Mouse (Mus musculus): Measurements from ENCODE around the gene Elovl4. TPM values are rescaled to one million over a fixed set of nuclear protein-coding genes. Genes with fewer than 3 reads are reported as not detected.

Elovl4 gene
- polyA plus RNA-seq (2017; shearing (Covaris generic)) = under 1 TPM in 1 of 2 experiments, not detected in 1; 0.33 TPM

DNA sequence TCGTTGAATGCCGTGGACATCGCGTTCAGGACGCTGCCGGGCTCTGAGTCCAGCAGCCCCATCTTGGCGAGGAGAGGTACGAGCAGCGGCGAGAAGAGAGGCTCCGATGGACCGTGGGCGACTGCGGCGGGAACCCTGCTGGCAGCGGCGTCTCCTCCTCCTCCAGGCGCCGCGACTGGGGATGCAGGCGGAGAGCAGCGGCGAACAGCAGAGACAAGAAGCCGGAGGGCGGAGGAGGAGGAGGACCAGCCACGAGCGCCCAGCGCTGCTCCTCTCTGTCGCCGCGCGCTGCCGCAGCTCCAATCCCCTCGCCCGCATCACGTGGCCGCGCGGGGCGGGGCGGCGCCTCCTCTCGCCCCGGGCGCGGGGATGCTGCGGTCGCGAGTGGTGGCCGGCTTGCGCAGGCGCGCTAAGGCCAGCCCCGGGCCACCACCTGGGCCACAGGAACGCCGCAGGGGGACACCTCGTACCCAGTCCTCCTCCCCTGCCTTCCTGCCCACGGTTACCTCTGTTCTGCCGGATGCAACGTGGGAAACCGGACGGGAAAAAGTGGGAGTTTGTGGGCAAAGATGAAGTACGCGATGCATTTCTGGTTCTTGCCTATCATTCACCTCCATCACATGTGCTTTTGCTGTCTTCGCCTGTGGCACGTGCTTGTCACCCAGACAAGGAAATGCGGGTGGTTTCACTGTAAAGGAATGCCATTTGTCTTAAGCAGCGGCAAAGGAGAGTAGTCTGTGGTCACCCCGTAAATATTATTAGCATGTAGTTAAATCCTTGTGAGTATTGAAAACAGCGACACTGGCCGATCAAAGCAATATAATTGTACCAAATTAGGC lies at the start of gene Elovl4:
Gene Elovl4, minus strand, starts transcription at position 301 of the 839 bp plus-strand sequence.
- peak; percentile 74 for ATAC-seq

DNA sequence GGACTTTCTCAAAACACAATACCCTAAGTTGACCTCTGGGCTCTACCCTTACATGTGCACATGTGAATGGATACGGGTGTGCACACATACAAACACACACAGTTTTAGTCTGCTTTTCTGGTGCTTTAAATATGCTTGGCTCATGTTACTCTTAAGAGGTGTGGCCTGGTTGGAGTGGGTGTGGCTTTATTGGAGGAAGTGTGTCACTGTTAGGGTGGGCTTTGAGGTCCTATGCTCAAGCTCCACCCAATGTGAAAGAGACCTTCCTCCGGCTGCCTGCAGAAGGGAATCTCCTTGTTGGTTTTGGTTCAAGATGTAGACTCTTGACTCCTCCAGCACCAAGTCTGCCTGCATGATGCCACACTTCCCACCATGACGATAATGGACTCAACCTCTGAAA lies 46.4 kb upstream of the Elovl4 start:
- ATAC-seq = no peak

DNA sequence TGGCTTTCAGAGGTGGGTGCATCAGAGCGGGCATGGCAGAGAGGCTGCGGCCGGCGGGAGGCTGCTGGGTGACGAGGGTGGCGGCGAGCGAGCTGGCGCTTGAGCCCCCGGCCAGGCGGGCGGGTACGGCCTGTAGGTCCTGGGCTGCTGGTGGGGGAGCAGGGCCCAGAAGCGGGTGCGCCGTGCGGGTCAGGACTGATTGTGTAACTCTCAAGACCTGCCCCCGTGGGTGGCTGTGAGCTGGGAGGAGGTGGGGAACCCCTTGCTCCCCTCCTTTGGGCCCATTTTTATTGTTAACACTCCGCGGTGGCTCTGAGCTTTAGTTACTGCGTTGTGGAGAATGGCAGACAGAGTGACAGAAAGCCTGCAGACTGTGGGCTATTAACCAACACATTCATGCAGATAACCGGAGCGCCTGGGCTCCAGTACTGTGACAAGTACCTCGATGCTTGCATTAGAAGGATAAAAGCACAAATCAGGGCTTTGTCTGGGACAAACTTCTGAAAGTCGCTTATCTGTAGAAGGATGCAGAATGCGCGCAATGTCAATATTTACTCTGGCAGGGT lies 28.8 kb upstream of the Elovl4 start:
- ATAC-seq = no peak

DNA sequence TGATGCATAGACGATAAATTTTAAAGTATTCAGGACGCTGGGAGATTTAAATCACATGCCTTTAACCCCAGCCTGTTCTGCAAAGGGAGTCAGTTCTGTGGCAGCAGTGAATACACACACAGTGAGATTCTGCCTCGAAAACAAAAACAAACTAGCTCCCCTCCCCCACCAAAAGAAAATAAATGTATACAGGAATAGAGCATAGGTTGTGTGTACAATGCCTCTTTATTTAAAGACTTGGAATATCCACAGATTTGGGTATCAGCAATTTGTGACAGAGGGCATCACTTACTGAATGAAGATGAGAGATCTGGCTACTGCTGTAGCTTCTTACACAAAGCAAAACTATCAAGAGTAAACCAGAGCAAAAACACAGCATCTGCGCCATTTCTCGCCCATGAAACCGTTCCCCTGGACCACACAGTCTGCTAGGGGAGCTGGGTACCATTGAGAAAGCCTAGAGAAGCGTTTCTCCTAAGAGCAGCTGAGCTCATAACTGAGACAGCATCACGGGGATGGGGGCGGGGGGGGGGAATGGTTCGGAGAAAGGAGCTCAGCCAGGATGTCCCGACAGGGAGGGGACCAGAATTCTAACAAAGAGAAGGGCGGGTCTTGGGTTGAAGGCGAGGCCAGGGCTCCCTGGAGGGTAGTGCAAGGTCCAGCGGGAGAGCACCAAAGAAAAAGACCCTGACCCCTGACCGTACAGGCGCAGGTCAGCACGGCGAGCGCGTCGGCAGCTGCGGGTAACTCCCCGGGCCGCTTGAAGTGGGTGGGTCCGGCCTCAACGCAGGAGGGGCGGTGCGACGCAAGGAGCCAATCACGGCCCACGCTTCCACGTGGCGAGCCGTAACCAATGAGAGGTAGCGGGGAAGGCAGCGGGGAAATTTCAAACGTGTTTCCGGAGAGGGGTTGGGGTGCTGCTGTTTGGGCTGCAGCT lies 28.0 kb upstream of the Elovl4 start, which contains the start of gene Ttk:
Gene Ttk, plus strand, starts transcription at position 879 of the 937 bp plus-strand sequence.
- peak; percentile 95 for ATAC-seq

DNA sequence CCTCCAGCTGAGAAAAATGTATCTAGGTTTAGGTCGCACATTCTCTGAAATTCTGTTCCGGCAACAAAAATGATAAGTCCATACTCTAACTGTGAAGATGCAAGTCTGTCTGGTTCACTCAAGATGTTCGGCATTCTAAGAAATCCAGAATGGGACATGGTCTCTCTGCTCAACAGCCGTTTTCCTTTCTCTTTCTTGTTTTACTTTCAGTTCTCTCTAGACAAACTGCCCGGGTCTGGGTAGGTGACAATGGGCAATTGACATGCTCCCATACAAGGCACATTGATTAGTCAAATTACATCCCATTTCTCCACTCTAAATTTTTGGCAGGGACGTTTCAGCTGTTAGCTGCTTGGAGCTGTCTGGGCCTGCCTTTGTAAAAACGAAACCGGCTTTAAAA lies 25.1 kb upstream of the Elovl4 start:
- peak; percentile 14 for ATAC-seq

DNA sequence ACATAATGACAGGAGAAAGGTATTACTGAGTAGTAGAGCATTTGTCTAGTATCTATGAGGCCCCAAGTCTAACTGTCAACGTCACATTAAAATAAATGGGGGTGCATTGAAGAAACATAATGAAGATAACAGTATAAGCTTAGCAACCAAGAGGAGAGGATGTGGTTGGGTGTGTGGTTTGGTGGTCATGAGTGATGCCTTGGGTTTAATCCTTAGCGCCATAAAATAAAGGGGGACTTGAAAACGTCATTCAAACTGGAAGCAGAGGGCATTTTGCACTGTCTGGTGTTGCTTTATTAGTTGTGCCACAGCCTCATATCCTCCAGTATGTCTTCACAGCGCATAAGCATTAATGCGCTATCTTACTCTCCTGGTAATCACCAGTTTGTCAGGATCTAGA lies 23.8 kb upstream of the Elovl4 start:
- ATAC-seq = peak; percentile 24

DNA sequence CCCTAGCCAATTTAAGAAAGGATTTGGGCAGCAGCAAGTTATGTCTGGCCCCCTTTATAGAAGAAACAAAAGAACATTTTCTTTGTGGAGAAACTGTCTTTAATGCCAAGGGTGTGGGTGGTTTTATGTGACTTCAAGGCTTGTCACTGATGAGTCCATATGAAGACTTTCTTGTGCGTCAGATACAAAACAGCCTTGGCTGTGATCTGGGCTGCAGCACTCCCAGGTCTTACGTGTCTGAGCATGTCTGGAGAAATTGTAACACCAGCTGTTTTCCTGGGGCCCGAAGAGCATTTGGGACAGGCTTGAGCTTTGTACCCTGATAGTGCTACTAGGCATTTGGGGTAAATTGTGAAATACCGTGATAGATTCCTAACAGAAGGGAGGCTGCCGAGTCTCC lies 16.8 kb upstream of the Elovl4 start:
- ATAC-seq = no peak

DNA sequence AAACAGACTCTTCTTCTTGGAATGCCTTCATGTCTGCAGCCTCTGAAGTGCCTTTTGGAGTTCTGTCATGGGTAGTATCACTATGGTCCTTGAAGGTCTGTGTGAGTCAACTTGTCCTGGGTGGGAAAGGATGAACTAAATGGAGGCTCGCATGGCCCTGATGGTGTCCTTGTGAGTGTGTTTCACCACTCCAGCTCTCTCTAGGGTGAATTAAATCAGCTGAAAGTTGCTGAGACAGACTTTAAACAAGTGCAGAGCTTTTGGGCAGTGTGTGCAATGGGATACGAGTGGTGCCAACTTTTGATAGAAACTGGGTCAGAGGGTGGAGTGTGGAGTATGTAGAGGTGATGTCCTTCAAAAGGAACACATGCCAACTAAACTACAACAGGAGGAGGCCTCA lies 14.9 kb upstream of the Elovl4 start:
- no peak for ATAC-seq

DNA sequence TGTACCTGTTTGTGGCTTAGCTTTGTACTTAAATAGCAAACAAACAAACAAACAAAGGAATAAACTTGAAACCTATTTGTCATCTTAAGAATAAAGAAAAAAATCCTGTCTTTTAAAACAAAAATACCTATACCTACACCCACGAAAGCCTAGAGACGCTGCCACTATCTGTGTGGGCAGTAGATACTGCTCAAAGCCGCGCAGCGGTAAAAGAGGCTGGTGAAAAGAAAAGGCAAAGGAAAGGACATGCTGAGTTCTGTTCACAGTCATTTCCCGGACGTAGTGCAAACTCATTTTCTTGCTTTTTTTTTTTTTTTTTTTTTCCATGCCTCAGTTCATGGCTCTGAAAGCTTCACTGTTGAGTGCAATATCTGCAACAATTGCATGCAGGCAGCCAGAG lies 13.1 kb upstream of the Elovl4 start:
- no peak for ATAC-seq

DNA sequence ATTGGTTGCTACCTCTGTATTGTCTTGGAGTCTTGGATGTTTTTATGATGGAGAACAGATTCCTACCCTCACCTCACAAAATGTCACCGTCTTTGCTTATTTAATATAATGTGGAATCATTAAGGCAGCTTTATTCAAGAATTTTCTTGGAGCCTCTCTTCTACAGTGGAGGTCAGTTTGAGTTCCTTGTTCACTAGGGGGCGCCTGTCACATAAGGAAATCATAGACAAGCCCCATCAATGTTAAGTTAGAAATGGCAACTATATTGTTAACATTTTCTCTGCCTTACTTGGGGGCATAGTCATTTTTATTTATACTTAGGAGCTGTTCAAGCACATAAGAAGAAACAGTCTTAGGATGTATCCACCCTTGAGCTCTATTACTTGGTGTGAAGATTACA lies 1.5 kb upstream of the Elovl4 start:
- ATAC-seq = peak; percentile 59

DNA sequence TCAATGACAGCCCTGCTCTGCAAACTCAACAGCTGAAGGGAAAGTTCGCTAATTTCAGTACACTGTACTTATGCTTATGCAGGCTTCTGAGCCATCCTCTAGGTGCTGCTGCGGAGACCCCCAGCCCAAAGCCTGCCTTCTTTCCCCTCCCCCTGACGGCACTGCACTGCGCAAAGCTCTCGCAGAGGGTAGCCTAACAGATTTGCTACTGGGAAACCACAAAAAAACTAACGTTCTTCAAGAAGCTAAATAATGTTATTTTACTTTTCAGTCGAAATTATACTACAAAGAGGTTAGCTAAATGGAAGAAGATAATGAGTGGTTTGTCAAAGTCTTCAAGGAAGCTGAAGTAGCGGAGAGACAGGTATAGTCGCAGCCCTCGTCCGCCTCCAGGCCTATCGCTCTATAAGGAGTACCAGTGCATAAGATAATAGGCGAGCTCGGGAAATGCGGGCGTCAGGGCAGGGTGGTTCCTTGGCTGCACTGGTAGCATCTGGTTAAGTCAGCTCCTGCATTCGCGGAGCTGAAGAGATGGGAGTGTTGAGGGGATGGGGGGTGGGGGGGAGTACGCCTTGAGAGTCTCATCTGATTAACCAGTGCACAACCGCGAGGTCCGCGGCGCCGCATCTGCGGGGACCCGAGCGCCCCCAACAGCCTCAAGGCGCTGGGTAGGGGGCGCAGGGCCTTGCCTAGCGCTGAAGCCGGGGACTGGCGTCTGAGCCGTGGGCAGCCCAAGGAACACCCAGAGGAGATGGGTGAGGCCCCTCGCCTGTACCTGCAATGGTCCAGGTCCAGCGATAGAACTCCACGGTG lies 707 bp downstream of the Elovl4 start:
- peak; percentile 24 for ATAC-seq

DNA sequence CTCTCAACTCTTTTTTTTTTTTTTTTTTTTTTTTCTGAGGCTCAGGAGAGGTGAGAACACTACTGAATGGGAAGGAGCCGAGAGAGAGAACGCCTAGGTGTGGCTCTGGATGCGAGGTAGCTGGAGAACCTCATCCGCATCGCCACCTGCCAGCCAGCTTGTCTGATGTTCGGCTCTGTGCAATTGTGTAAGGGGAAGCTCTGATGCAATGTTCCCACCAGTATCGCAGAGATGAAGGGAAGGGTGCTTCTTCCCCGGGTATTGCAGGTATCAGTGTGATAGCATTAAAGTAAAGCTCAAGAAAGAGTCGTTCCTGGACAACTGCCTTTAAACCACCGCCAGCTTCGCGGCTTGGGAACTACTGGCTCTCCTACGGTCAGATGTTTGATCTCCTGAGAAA lies 1.7 kb downstream of the Elovl4 start:
- no peak for ATAC-seq

DNA sequence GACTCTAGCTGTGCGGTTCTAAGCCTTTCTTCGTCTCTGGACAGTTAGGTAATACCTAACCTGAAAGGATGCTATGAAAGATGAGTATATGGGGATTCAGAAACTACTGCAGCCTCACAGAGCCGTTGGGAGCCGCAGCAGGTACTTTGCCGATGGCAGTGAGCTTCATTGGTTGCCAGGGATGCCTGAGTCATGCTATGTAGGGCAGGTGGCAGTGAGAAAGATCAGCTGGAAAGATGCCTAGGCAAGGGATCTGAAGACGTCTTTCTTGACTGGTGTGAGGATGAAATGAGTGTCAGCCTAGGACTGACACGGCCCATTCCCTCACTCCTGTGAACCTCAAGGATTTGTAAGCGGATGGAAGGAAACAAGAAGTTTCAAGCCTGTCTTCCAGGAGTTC lies 8.2 kb downstream of the Elovl4 start:
- no peak for ATAC-seq

DNA sequence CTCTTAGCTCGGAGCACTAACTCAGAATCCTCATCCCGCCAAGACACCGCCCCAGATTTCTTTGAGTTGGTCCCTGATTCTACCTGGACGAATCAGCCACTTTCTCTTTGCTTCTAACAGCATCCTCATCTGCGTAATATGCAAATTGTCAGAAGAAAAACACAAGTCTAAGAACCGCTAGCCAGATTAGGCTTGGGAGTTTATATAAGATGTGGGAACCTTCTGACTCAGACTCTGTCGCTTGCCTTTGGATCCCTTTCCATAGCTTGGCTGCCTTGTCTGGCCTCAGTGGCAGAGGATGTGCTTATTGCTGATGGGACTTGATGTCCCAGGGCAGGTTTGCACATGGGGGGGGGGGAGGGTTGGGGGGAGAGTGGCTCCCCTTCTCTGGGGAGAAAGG lies 9.2 kb downstream of the Elovl4 start:
- ATAC-seq = no peak

DNA sequence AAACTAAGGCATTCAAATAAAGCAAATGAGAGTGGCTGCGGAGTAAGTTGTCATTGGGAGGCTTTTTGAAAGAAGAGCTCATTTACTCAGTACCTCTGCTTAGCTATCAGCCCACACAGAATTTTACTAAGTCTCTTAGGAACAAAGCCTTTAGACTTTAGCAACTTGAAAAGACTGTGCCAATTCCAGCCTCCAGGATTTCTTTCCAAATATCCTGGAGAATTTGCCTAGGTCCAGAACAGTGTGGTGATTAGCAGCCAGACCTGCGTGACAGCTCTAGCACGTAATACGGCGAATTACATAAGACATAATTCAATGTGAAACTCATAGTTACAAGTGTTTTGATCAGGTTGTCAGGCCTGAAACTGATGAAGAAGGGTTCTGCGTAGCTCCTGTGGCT lies 16.8 kb downstream of the Elovl4 start:
- no peak for ATAC-seq

DNA sequence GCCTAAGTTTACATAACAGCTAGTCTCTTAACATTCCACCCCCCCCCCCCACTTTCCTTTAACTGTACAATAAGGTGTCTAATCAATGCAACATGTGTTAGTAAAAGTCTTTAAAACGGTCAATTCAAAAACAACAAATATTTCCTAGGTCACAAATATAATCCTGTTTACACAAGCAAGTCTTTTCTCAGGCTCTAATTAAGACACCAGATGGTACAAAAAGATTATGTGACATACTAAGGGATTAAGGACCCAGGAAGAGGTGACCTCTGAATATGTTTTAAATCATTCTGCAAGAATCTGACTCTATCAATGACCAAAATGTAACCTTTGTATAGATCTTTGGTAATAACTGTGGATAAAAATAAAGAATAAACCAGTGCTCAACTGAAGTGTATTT lies 20.6 kb downstream of the Elovl4 start:
- ATAC-seq = no peak

DNA sequence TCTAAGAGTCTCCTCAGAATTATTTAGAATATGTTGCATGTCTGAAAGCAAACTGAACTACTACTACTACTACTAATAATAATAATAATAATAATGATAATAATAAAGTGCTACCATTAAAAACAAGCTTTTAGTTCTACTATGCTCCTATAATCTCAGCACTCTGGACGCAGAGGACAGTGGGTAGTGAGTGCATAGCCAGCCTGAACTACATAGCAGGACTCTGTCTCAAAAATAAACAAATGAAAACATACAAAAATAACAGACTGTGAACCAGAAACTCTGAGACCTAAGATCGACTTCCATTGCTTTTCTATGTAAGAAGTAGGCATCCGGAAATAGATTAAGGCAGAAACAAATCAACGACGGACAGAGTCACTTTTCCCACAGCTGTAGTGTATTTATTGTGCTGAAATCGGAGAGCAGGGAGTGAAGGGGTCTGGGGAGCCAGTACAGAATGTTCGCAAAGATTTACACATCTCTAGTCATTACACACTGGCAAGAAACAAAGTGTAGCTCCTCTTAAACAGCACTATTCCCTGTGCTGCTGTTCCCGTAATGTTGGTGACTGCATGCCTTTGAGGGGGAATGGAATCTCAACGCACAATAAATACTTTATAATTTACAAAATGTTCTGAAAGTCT lies 27.6 kb downstream of the Elovl4 start:
- no peak for ATAC-seq

DNA sequence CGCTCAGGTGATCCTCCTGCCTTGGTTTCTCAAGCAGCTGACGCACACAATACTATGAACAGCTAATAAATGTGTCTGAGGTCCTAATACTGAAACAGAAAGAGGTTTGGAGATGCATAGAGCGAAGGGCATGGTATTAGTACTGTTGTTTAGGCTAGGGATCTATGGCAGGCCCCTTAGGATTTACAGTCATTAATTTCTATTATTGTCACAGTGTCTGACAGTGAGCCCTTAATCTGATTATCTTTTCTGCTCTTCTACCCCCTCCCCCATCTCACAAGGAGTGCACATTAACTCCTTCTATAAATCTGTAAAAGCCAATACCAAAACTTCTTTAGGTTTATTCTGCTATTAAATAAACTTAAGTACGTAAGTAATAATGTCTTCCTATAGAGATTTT lies 44.8 kb downstream of the Elovl4 start:
- no peak for ATAC-seq

DNA sequence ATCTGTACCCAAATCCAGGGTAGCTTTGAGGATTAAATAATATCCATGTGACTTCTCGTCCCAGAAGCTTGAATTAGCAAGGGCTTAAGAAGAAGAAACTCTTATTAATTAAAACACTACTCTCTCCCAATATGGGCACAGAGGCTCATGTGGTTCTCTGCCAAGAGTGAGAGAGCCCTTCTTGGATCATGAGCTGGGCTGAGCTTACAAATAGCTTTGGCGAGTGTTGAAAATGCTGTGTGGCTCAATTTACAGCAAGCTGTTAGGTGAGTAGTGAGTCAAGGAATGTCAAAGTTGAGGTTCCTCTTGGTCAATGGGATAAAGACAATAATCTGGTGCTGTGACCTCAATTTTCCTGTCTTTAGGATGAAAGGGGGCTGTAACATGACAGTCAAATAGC lies 74.2 kb downstream of the Elovl4 start:
- ATAC-seq = no peak

DNA sequence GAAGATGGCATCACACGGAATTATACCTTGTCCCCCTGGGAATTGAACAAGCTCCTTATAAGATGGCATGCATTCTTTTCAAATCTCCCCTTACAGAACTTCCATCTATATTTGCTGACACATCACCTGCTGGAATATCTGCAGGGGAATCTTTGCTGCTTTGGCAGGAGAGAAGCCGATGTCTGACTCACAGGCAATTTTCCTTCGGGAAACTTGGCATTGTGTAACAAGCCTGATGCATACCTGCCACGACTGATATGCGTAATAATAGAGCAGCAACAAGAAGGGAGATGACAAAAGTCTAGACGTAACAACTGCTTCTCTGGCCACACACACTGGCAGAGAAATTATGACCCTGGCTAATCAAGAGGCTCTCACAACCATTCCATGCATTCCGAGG lies 75.2 kb downstream of the Elovl4 start:
- ATAC-seq = no peak
